10 mouse cellular contexts compared by ENCODE assay signal in genomic region chr15:92344136-92344869, GRCm38 (mm10). TPM values are rescaled to one million over a fixed set of nuclear protein-coding genes. Genes with fewer than 3 reads are reported as not detected.
DNase-seq lines count a peak whose midpoint lies in the region; ATAC-seq and TF ChIP-seq lines count a peak whose summit lies in the region.
"Had no signal": no experiment of that assay in that cellular context is flagged by ENCODE, and none has a peak within 500 bp of the region (broad histone marks: within the 10 kb centered on the region; RNA-seq: fewer than 3 reads in every experiment).

No protein-coding gene starts in this region.

- intact Hi-C loops in heart, postnatal 25 days (cut with DNase I), result no loop called here

- WGBS in heart, embryonic 10.5 days, result 55% methylated on average over 23 of the region's 23 CpGs
- 82% methylated on average over 23 of the region's 23 CpGs for WGBS in thymus, adult 2 months
- WGBS in liver, embryonic 14.5 days (ENCODE audit: insufficient replicate concordance), result 40% methylated on average over 23 of the region's 23 CpGs

- ATAC-seq in liver, embryonic 14.5 days (ENCODE audit: insufficient read depth), result peak; percentile 91
- ATAC-seq in monocyte, adult 5-6 weeks (replicated peaks; ENCODE audit: insufficient number of reproducible peaks, low FRiP score, low TSS enrichment, poor library complexity, severe bottlenecking), result no peak

- 0 out of 2 replicates have a peak overlapping the region, but pooled peaks have one; percentile 13 for H3K9ac ChIP-seq in liver, embryonic 14.5 days (replicated peaks)

- H3K4me3 ChIP-seq in heart, embryonic 10.5 days, result peak overlapping the region; percentile 44
- H3K4me3 ChIP-seq in thymus, adult 2 months (ENCODE audit: control insufficient read depth, insufficient read depth, low read length), result peak overlapping the region; percentile 19; the same call in 1 of the 2 replicates
- H3K4me3 ChIP-seq in liver, embryonic 14.5 days (ENCODE audit: insufficient read depth in 1 of 2, low read depth in 2 of 2, low read length in 2 of 2), result peak overlapping the region; percentile 43 to 60

- H3K4me1 ChIP-seq in heart, embryonic 10.5 days, result no peaks in the 10 kb centered on the region
- H3K4me1 ChIP-seq in thymus, adult 2 months (replicated peaks; ENCODE audit: control insufficient read depth, insufficient read depth, low read length), result no peaks in the 10 kb centered on the region
- peaks cover 4 to 31% of the 10 kb centered on the region in 2 experiments for H3K4me1 ChIP-seq in liver, embryonic 14.5 days (replicated peaks; ENCODE audit: control insufficient read depth in 2 of 2, insufficient read depth in 2 of 2, low read length in 1 of 2)

- DNase-seq in heart, embryonic 10.5 days (ENCODE audit: low spot score), result peak; percentile 83
- no peak for DNase-seq in heart, postnatal 25 days (ENCODE audit: low spot score)
- no peak for DNase-seq in thymus, adult 2 months
- no peak for DNase-seq in thymus, postnatal 4 days
- DNase-seq in liver, embryonic 14.5 days (ENCODE audit: low read depth in 3 of 3, low spot score in 3 of 3), result peak; percentile 59 to 63 (median 62)
- DNase-seq in left cerebral cortex, adult 9 months (ENCODE audit: low spot score in 2 of 2), result no peak
- no peak for DNase-seq in gastrocnemius, adult 8-10 months (ENCODE audit: low spot score in 2 of 2)
- DNase-seq: cerebellum, postnatal 10 days; thymus, postnatal 25 days had no signal

- peak overlapping the region; percentile 53; the same call in 1 of the 2 replicates for H3K27ac ChIP-seq in heart, embryonic 10.5 days
- no peak overlapping the region for H3K27ac ChIP-seq in thymus, adult 2 months (ENCODE audit: control insufficient read depth, insufficient read depth, low read length)
- peak overlapping the region; percentile 75 for H3K27ac ChIP-seq in liver, embryonic 14.5 days

- H3K9me3 ChIP-seq in heart, embryonic 10.5 days, result no peaks in the 10 kb centered on the region
- H3K9me3 ChIP-seq in liver, embryonic 14.5 days (ENCODE audit: control insufficient read depth, low read length), result no peaks in the 10 kb centered on the region

- H3K4me2 ChIP-seq in liver, embryonic 14.5 days (ENCODE audit: low read depth), result peak overlapping the region; percentile 61

- TF ChIP-seq EP300 in liver, embryonic 14.5 days (IDR thresholded peaks at IDR 0.05; ENCODE audit: low read depth), result peak; percentile 76

- H3K36me3 ChIP-seq in heart, embryonic 10.5 days, result no peaks in the 10 kb centered on the region
- no peaks in the 10 kb centered on the region for H3K36me3 ChIP-seq in thymus, adult 2 months (ENCODE audit: control insufficient read depth, insufficient read depth, low read length)
- no peaks in the 10 kb centered on the region for H3K36me3 ChIP-seq in liver, embryonic 14.5 days (replicated peaks; ENCODE audit: control insufficient read depth, insufficient read depth, low read depth)

- no peak for TF ChIP-seq CTCF in thymus, adult 2 months (IDR thresholded peaks at IDR 0.05; ENCODE audit: borderline replicate concordance, control insufficient read depth, extremely low read depth, insufficient read depth, low read length, poor library complexity)
- TF ChIP-seq CTCF in liver, embryonic 14.5 days (IDR thresholded peaks at IDR 0.05; ENCODE audit: low read depth), result no peak

- TF ChIP-seq POLR2A in thymus, adult 2 months (IDR thresholded peaks at IDR 0.05; ENCODE audit: control insufficient read depth, extremely low read depth, insufficient read depth, low read length, poor library complexity), result no peak

- H3K27me3 ChIP-seq in heart, embryonic 10.5 days (ENCODE audit: insufficient read depth, poor library complexity, severe bottlenecking), result no peaks in the 10 kb centered on the region
- no peaks in the 10 kb centered on the region for H3K27me3 ChIP-seq in thymus, adult 2 months (ENCODE audit: control insufficient read depth, insufficient read depth, low read length)
- H3K27me3 ChIP-seq in liver, embryonic 14.5 days (ENCODE audit: control insufficient read depth, insufficient read depth, low read length), result no peaks in the 10 kb centered on the region

RNA-seq across cellular contexts. Expression of gene Pdzrn4, which starts 52.4 kb away (rescaled TPM):
- polyA plus RNA-seq in heart, embryonic 10.5 days (2016; fragmentation: Nextera tagmentation; extraction: Ambion mirVana), result 0.34 and 0.57 TPM in 2 replicates
- total RNA-seq in heart, postnatal 25 days (2021), result 1 to 10 TPM; 2.4 to 3.4 TPM
- polyA plus RNA-seq in thymus, adult 2 months (2012; rRNA removed), result 0.62 and 1.2 TPM in 2 replicates
- not detected in 2 replicates for polyA plus RNA-seq in liver, embryonic 14.5 days (2012; rRNA removed)
- not detected in 2 replicates for polyA plus RNA-seq in liver, embryonic 14.5 days (2014; fragmentation: Nextera tagmentation; extraction: Ambion mirVana)
- total RNA-seq in gastrocnemius, adult 8-10 months (2022), result under 1 TPM; 0.44 to 0.94 (median 0.49) TPM
- total RNA-seq in monocyte, adult 5-6 weeks (2017), result not detected in 3 replicates

Comparison
In these comparisons a context has a peak if more than half of its experiments do, and no peak if none do; other contexts are left out.
1. DNase-seq: peak in heart, embryonic 10.5 days (single experiment) and liver, embryonic 14.5 days (3 of 3); none in heart, postnatal 25 days (single experiment), thymus, adult 2 months (single experiment), thymus, postnatal 4 days (single experiment), left cerebral cortex, adult 9 months (0 of 2) and gastrocnemius, adult 8-10 months (0 of 2).
2. Peak in every context shown above with its lines, with median percentiles within 50 percentile points of each other: H3K4me3 ChIP-seq.